Mouse (Mus musculus): Measurements from ENCODE around the gene H2al1m.
"Not testable (repeated sequence)": the region's sequence is repeated elsewhere in the genome, so short reads cannot be mapped to it uniquely, and the experiment has no call there.

The H2al1m gene

GRCm38 (mm10) chrX:9327954-9328353 is 44.4 kb downstream of the H2al1m start:
- not testable (repeated sequence) for DNase-seq (ENCODE audit: low spot score)

GRCm38 (mm10) chrX:9332366-9332962 is 48.9 kb downstream of the H2al1m start:
- DNase-seq (ENCODE audit: low spot score) = not testable (repeated sequence)

DNA sequence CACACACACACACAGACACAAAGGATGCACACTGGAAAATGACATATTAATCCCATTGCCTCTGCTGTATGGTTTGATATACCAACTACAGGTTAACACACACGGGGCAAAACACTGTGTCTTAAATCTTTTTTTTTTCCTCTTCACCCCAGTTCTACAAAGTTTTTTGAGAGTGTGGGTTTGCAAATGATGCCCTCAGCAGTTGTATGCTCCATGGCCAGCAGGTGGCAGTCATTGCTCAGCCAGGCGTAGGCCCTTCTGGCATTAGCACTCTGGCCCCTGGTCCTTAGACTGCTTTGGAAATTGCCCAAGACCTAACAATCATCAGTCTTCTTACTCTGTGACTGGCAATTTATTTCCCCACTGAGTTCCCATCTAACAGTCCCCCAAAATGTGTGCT is 49.5 kb downstream of the H2al1m start:
- DNase-seq (ENCODE audit: low spot score) = peak; percentile 76

All from ovary, postnatal 36 days (tissue).